Mouse (Mus musculus): Measurements from ENCODE around the gene Tbc1d22a. TPM values are rescaled to one million over a fixed set of nuclear protein-coding genes. Genes with fewer than 3 reads are reported as not detected.

The Tbc1d22a gene
- total and polyA plus RNA-seq, 2 experiments from 2014 or later, result 13.9 to 19.8 TPM

- Histone ChIP-seq H3K27me3 (ENCODE audit: insufficient read depth, low read length) (no peaks in the 10 kb centered on the region), H3K9ac (replicated peaks; ENCODE audit: low read length, poor library complexity, severe bottlenecking) (no peak overlapping the region), H3K4me2 (ENCODE audit: low read depth, low read length, poor library complexity, severe bottlenecking) (no peak overlapping the region), H3K9me3 (ENCODE audit: low read length) (no peaks in the 10 kb centered on the region; the same call in 1 of the 2 replicates), H3K36me3 (ENCODE audit: insufficient read depth, low read length) (no peaks in the 10 kb centered on the region), H3K4me3 (ENCODE audit: low read depth, low read length) (no peak overlapping the region), H3K27ac (ENCODE audit: low read depth, low read length) (no peak overlapping the region), H3K4me1 (ENCODE audit: insufficient read depth, low read length) (no peaks in the 10 kb centered on the region)
- TF ChIP-seq CTCF (IDR thresholded peaks at IDR 0.05), result no peak
- DNase-seq (ENCODE audit: low spot score), result no peak
- WGBS, result 40% methylated on average over 4 of the region's 4 CpGs
- ATAC-seq (ENCODE audit: low FRiP score), result no peak
These were observed 305.9 kb downstream of the Tbc1d22a start for GRCm38 (mm10) chr15:86520201-86520600.

- TF ChIP-seq CTCF (IDR thresholded peaks at IDR 0.05), result no peak
- no peak overlapping the region for H3K27ac ChIP-seq (ENCODE audit: low read depth, low read length)
- no peaks in the 10 kb centered on the region for H3K4me1 ChIP-seq (ENCODE audit: insufficient read depth, low read length)
- 83% methylated on average over 6 of the region's 6 CpGs for WGBS
- no peaks in the 10 kb centered on the region for H3K36me3 ChIP-seq (ENCODE audit: insufficient read depth, low read length)
- H3K4me3 ChIP-seq (ENCODE audit: low read depth, low read length), result no peak overlapping the region
- peak; percentile 42 for DNase-seq (ENCODE audit: low spot score)
- H3K27me3 ChIP-seq (ENCODE audit: insufficient read depth, low read length), result no peaks in the 10 kb centered on the region
- no peak for ATAC-seq (ENCODE audit: low FRiP score)
- no peak overlapping the region for H3K4me2 ChIP-seq (ENCODE audit: low read depth, low read length, poor library complexity, severe bottlenecking)
- no peaks in the 10 kb centered on the region for H3K9me3 ChIP-seq (ENCODE audit: low read length)
- H3K9ac ChIP-seq (replicated peaks; ENCODE audit: low read length, poor library complexity, severe bottlenecking), result no peak overlapping the region
These were observed 321.1 kb downstream of the Tbc1d22a start for GRCm38 (mm10) chr15:86535356-86535755.

- H3K4me3 ChIP-seq (ENCODE audit: low read depth, low read length), result no peak overlapping the region
- no peaks in the 10 kb centered on the region for H3K27me3 ChIP-seq (ENCODE audit: insufficient read depth, low read length)
- ATAC-seq (ENCODE audit: low FRiP score) (no peak), DNase-seq (ENCODE audit: low spot score) (no peak)
- no peaks in the 10 kb centered on the region for H3K36me3 ChIP-seq (ENCODE audit: insufficient read depth, low read length)
- 74% methylated on average over 3 of the region's 3 CpGs for WGBS
- no peak overlapping the region for H3K27ac ChIP-seq (ENCODE audit: low read depth, low read length)
- H3K4me1 ChIP-seq (ENCODE audit: insufficient read depth, low read length), result no peaks in the 10 kb centered on the region
- H3K4me2 ChIP-seq (ENCODE audit: low read depth, low read length, poor library complexity, severe bottlenecking), result no peak overlapping the region
- H3K9me3 ChIP-seq (ENCODE audit: low read length), result no peaks in the 10 kb centered on the region
- H3K9ac ChIP-seq (replicated peaks; ENCODE audit: low read length, poor library complexity, severe bottlenecking), result no peak overlapping the region
- TF ChIP-seq CTCF (IDR thresholded peaks at IDR 0.05), result no peak
These were observed 328.1 kb downstream of the Tbc1d22a start for GRCm38 (mm10) chr15:86542371-86542770.

- H3K36me3 ChIP-seq (ENCODE audit: insufficient read depth, low read length), result no peaks in the 10 kb centered on the region
- 90% methylated on average over 1 of the region's 1 CpGs for WGBS
These were observed 330.0 kb downstream of the Tbc1d22a start for GRCm38 (mm10) chr15:86544122-86544795.

More at GRCm38 (mm10) chr15:86544122-86544795, 330.0 kb downstream of the Tbc1d22a start:
- no peak for TF ChIP-seq CTCF (IDR thresholded peaks at IDR 0.05)
- Histone ChIP-seq H3K4me2 (ENCODE audit: low read depth, low read length, poor library complexity, severe bottlenecking) (no peak overlapping the region), H3K9me3 (ENCODE audit: low read length) (no peaks in the 10 kb centered on the region), H3K27me3 (ENCODE audit: insufficient read depth, low read length) (no peaks in the 10 kb centered on the region), H3K4me1 (ENCODE audit: insufficient read depth, low read length) (no peaks in the 10 kb centered on the region), H3K9ac (replicated peaks; ENCODE audit: low read length, poor library complexity, severe bottlenecking) (no peak overlapping the region), H3K4me3 (ENCODE audit: low read depth, low read length) (no peak overlapping the region), H3K27ac (ENCODE audit: low read depth, low read length) (no peak overlapping the region)
- ATAC-seq (ENCODE audit: low FRiP score), result no peak; the same call in 1 of the 2 replicates
- DNase-seq (ENCODE audit: low spot score), result no peak

Other genes with a start within 250 kb of the Tbc1d22a start
- 13.7 and 15.0 TPM in 2 replicates for gene Celsr1, start 180.7 kb upstream of the Tbc1d22a start, total RNA-seq (2014; rRNA removed)
- gene Celsr1, start 180.7 kb upstream of the Tbc1d22a start, polyA plus RNA-seq (2015; fragmentation: Nextera tagmentation; extraction: Ambion mirVana), result 0.60 and 0.79 TPM in 2 replicates
- gene Gramd4, start 156.8 kb upstream of the Tbc1d22a start, total RNA-seq (2014; rRNA removed), result 43.4 and 47.6 TPM in 2 replicates
- gene Gramd4, start 156.8 kb upstream of the Tbc1d22a start, polyA plus RNA-seq (2015; fragmentation: Nextera tagmentation; extraction: Ambion mirVana), result 21.5 and 22.5 TPM in 2 replicates
- 35.8 and 37.0 TPM in 2 replicates for gene Cerk, start 28.3 kb upstream of the Tbc1d22a start, total RNA-seq (2014; rRNA removed)
- gene Cerk, start 28.3 kb upstream of the Tbc1d22a start, polyA plus RNA-seq (2015; fragmentation: Nextera tagmentation; extraction: Ambion mirVana), result 21.6 and 21.9 TPM in 2 replicates